15 mouse cellular contexts compared by ENCODE assay signal in genomic region chr16:7638955-7639755, GRCm38 (mm10).
DNase-seq lines count a peak whose midpoint lies in the region; ATAC-seq and TF ChIP-seq lines count a peak whose summit lies in the region.
"Had no signal": no experiment of that assay in that cellular context is flagged by ENCODE, and none has a peak within 500 bp of the region (broad histone marks: within the 10 kb centered on the region; RNA-seq: fewer than 3 reads in every experiment).

No protein-coding gene starts in this region.

- no peaks in the 10 kb centered on the region for H3K9me3 ChIP-seq in forebrain, embryonic 13.5 days (replicated peaks)
- no peaks in the 10 kb centered on the region for H3K9me3 ChIP-seq in forebrain, embryonic 10.5 days
- no peaks in the 10 kb centered on the region for H3K9me3 ChIP-seq in hindbrain, embryonic 11.5 days (ENCODE audit: control insufficient read depth, low read length)
- H3K9me3 ChIP-seq in midbrain, embryonic 15.5 days: no peaks in the 10 kb centered on the region
- H3K9me3 ChIP-seq: limb, embryonic 13.5 days had no signal

- H3K9ac ChIP-seq in forebrain, embryonic 13.5 days: no peak overlapping the region
- no peak overlapping the region for H3K9ac ChIP-seq in hindbrain, embryonic 11.5 days (ENCODE audit: low read depth, low read length)
- H3K9ac ChIP-seq in midbrain, embryonic 15.5 days: 0 out of 2 replicates have a peak overlapping the region, but pooled peaks have one; percentile 7
- H3K9ac ChIP-seq: limb, embryonic 13.5 days; lung, embryonic 14.5 days had no signal

- no peak overlapping the region for H3K4me3 ChIP-seq in forebrain, embryonic 13.5 days
- no peak overlapping the region for H3K4me3 ChIP-seq in forebrain, embryonic 10.5 days
- no peak overlapping the region for H3K4me3 ChIP-seq in hindbrain, embryonic 11.5 days (ENCODE audit: low read depth, low read length)
- H3K4me3 ChIP-seq in midbrain, embryonic 15.5 days: no peak overlapping the region
- H3K4me3 ChIP-seq in thymus, adult 2 months (ENCODE audit: control insufficient read depth, insufficient read depth, low read length): no peak overlapping the region
- H3K4me3 ChIP-seq: limb, embryonic 13.5 days had no signal

- no peaks in the 10 kb centered on the region for H3K36me3 ChIP-seq in forebrain, embryonic 13.5 days (ENCODE audit: poor library complexity, severe bottlenecking)
- no peaks in the 10 kb centered on the region for H3K36me3 ChIP-seq in forebrain, embryonic 10.5 days (replicated peaks)
- no peaks in the 10 kb centered on the region for H3K36me3 ChIP-seq in hindbrain, embryonic 11.5 days (ENCODE audit: control insufficient read depth, insufficient read depth, low read length)
- no peaks in the 10 kb centered on the region for H3K36me3 ChIP-seq in midbrain, embryonic 15.5 days (replicated peaks)
- H3K36me3 ChIP-seq in thymus, adult 2 months (ENCODE audit: control insufficient read depth, insufficient read depth, low read length): no peaks in the 10 kb centered on the region
- H3K36me3 ChIP-seq: G1E; limb, embryonic 13.5 days had no signal

- peak overlapping the region; percentile 40 for H3K27ac ChIP-seq in forebrain, embryonic 13.5 days
- H3K27ac ChIP-seq in forebrain, embryonic 10.5 days: no peak overlapping the region
- no peak overlapping the region for H3K27ac ChIP-seq in hindbrain, embryonic 11.5 days (ENCODE audit: low read depth, low read length)
- peak overlapping the region; percentile 2; the same call in 1 of the 2 replicates for H3K27ac ChIP-seq in midbrain, embryonic 15.5 days
- no peak overlapping the region for H3K27ac ChIP-seq in thymus, adult 2 months (ENCODE audit: control insufficient read depth, insufficient read depth, low read length)
- H3K27ac ChIP-seq: limb, embryonic 13.5 days had no signal

- peaks cover 27% of the 10 kb centered on the region for H3K4me1 ChIP-seq in forebrain, embryonic 13.5 days
- H3K4me1 ChIP-seq in forebrain, embryonic 10.5 days: peaks cover 35% of the 10 kb centered on the region
- no peaks in the 10 kb centered on the region for H3K4me1 ChIP-seq in hindbrain, embryonic 11.5 days (replicated peaks; ENCODE audit: control insufficient read depth, insufficient read depth, low read length)
- H3K4me1 ChIP-seq in midbrain, embryonic 15.5 days: peaks cover 15% of the 10 kb centered on the region
- H3K4me1 ChIP-seq in thymus, adult 2 months (replicated peaks; ENCODE audit: control insufficient read depth, insufficient read depth, low read length): no peaks in the 10 kb centered on the region
- H3K4me1 ChIP-seq: limb, embryonic 13.5 days had no signal

- peak; percentile 65 for ATAC-seq in forebrain, embryonic 13.5 days
- peak; percentile 43; the same call in 1 of the 2 replicates for ATAC-seq in hindbrain, embryonic 11.5 days (ENCODE audit: low FRiP score)
- no peak for ATAC-seq in midbrain, embryonic 15.5 days (replicated peaks)

- no peak for DNase-seq in forebrain, embryonic 10.5 days (ENCODE audit: extremely low spot score, low spot score)
- peak; percentile 7 for DNase-seq in ovary, postnatal 36 days (ENCODE audit: low spot score)
- no peak for DNase-seq in ovary, postnatal 14 days (ENCODE audit: low spot score)
- peak; percentile 33 for DNase-seq in hindbrain, embryonic 11.5 days (ENCODE audit: low spot score)
- no peak for DNase-seq in adrenal gland, adult 2 months
- DNase-seq in thymus, adult 2 months: no peak
- DNase-seq: embryo, embryonic 11 days; heart, postnatal 14 days; kidney, adult 2 months; lung, embryonic 14.5 days; thymus, postnatal 36 days had no signal

- TF ChIP-seq CTCF in thymus, adult 2 months (IDR thresholded peaks at IDR 0.05; ENCODE audit: borderline replicate concordance, control insufficient read depth, extremely low read depth, insufficient read depth, low read length, poor library complexity): no peak

- TF ChIP-seq POLR2A in thymus, adult 2 months (IDR thresholded peaks at IDR 0.05; ENCODE audit: control insufficient read depth, extremely low read depth, insufficient read depth, low read length, poor library complexity): no peak

- 44% methylated on average over 15 of the region's 15 CpGs for WGBS in forebrain, embryonic 13.5 days
- 80% methylated on average over 15 of the region's 15 CpGs for WGBS in forebrain, embryonic 10.5 days
- 58% methylated on average over 15 of the region's 15 CpGs for WGBS in hindbrain, embryonic 11.5 days
- 41% methylated on average over 15 of the region's 15 CpGs for WGBS in midbrain, embryonic 15.5 days
- 92% methylated on average over 15 of the region's 15 CpGs for WGBS in thymus, adult 2 months

- H3K4me2 ChIP-seq in forebrain, embryonic 13.5 days: no peak overlapping the region; the same call in 1 of the 2 replicates
- no peak overlapping the region for H3K4me2 ChIP-seq in hindbrain, embryonic 11.5 days (replicated peaks; ENCODE audit: low read depth, low read length)
- H3K4me2 ChIP-seq in midbrain, embryonic 15.5 days: no peak overlapping the region
- H3K4me2 ChIP-seq: limb, embryonic 13.5 days; lung, embryonic 14.5 days had no signal

- no peaks in the 10 kb centered on the region for H3K27me3 ChIP-seq in forebrain, embryonic 13.5 days
- H3K27me3 ChIP-seq in forebrain, embryonic 10.5 days (ENCODE audit: poor library complexity, severe bottlenecking): no peaks in the 10 kb centered on the region
- H3K27me3 ChIP-seq in hindbrain, embryonic 11.5 days (ENCODE audit: control insufficient read depth, insufficient read depth, low read length): no peaks in the 10 kb centered on the region
- H3K27me3 ChIP-seq in midbrain, embryonic 15.5 days (replicated peaks): no peaks in the 10 kb centered on the region
- H3K27me3 ChIP-seq in thymus, adult 2 months (ENCODE audit: control insufficient read depth, insufficient read depth, low read length): no peaks in the 10 kb centered on the region
- H3K27me3 ChIP-seq: limb, embryonic 13.5 days had no signal

Comparison
In these comparisons a context has a peak if more than half of its experiments do, and no peak if none do; other contexts are left out.
1. H3K27ac ChIP-seq: peak in forebrain, embryonic 13.5 days (single experiment) and midbrain, embryonic 15.5 days (single experiment); none in forebrain, embryonic 10.5 days (single experiment), hindbrain, embryonic 11.5 days (single experiment) and thymus, adult 2 months (single experiment).
2. DNase-seq: peak in ovary, postnatal 36 days (single experiment) and hindbrain, embryonic 11.5 days (single experiment); none in forebrain, embryonic 10.5 days (single experiment), ovary, postnatal 14 days (single experiment), adrenal gland, adult 2 months (single experiment) and thymus, adult 2 months (single experiment).